Mouse (Mus musculus): ENCODE measurements around the gene Olfr1099. TPM values are rescaled to one million over a fixed set of nuclear protein-coding genes. Genes with fewer than 3 reads are reported as not detected.

Gene Olfr1099
- not detected in 2 replicates for polyA plus RNA-seq (2015; fragmentation: Nextera tagmentation; extraction: Ambion mirVana)

GRCm38 (mm10) chr2:86960593-86960992, at the start of gene Olfr1099:
Olfr1099 (minus strand) TSS chr2:86960693.

GRCm38 (mm10) chr2:86998098-86998497, 37.6 kb upstream of the Olfr1099 start, which contains the start of gene Olfr1102:
Olfr1102 (plus strand) TSS chr2:86998398.

GRCm38 (mm10) chr2:86991121-86991520, 30.6 kb upstream of the Olfr1099 start, which contains the start of gene Olfr1101:
Olfr1101 (minus strand) TSS chr2:86991221.

GRCm38 (mm10) chr2:86979854-86980253, 19.4 kb upstream of the Olfr1099 start, which contains the start of gene Olfr1100:
Olfr1100 (minus strand) TSS chr2:86979954.

GRCm38 (mm10) chr2:86924445-86924844, 36.0 kb downstream of the Olfr1099 start, which contains the start of gene Olfr1098:
Olfr1098 (minus strand) TSS chr2:86924545.

Other genes with a start within 250 kb of the Olfr1099 start
- gene Olfr1089, start 227.0 kb downstream of the Olfr1099 start, polyA plus RNA-seq (2015; fragmentation: Nextera tagmentation; extraction: Ambion mirVana), result not detected in 2 replicates
- gene Olfr1090, start 201.7 kb downstream of the Olfr1099 start, polyA plus RNA-seq (2015; fragmentation: Nextera tagmentation; extraction: Ambion mirVana), result not detected in 2 replicates
- gene Olfr1093, start 178.2 kb downstream of the Olfr1099 start, polyA plus RNA-seq (2015; fragmentation: Nextera tagmentation; extraction: Ambion mirVana), result not detected in 2 replicates
- gene Olfr141, start 150.7 kb downstream of the Olfr1099 start, polyA plus RNA-seq (2015; fragmentation: Nextera tagmentation; extraction: Ambion mirVana), result not detected in 2 replicates
- not detected in 2 replicates for gene Olfr1094, start 136.0 kb downstream of the Olfr1099 start, polyA plus RNA-seq (2015; fragmentation: Nextera tagmentation; extraction: Ambion mirVana)
- gene Olfr1095, start 109.0 kb downstream of the Olfr1099 start, polyA plus RNA-seq (2015; fragmentation: Nextera tagmentation; extraction: Ambion mirVana), result not detected in 2 replicates
- not detected in 2 replicates for gene Gm13723, start 85.9 kb downstream of the Olfr1099 start, polyA plus RNA-seq (2015; fragmentation: Nextera tagmentation; extraction: Ambion mirVana)
- not detected in 2 replicates for gene Olfr1097, start 68.5 kb downstream of the Olfr1099 start, polyA plus RNA-seq (2015; fragmentation: Nextera tagmentation; extraction: Ambion mirVana)
- gene Olfr1098, start 36.1 kb downstream of the Olfr1099 start, polyA plus RNA-seq (2015; fragmentation: Nextera tagmentation; extraction: Ambion mirVana), result not detected in 2 replicates
- not detected in 2 replicates for gene Olfr1100, start 19.3 kb upstream of the Olfr1099 start, polyA plus RNA-seq (2015; fragmentation: Nextera tagmentation; extraction: Ambion mirVana)
- not detected in 2 replicates for gene Olfr1101, start 30.5 kb upstream of the Olfr1099 start, polyA plus RNA-seq (2015; fragmentation: Nextera tagmentation; extraction: Ambion mirVana)
- not detected in 2 replicates for gene Olfr1102, start 37.7 kb upstream of the Olfr1099 start, polyA plus RNA-seq (2015; fragmentation: Nextera tagmentation; extraction: Ambion mirVana)
- not detected in 2 replicates for gene Olfr1104, start 66.4 kb upstream of the Olfr1099 start, polyA plus RNA-seq (2015; fragmentation: Nextera tagmentation; extraction: Ambion mirVana)
- not detected in 2 replicates for gene Olfr1105, start 75.8 kb upstream of the Olfr1099 start, polyA plus RNA-seq (2015; fragmentation: Nextera tagmentation; extraction: Ambion mirVana)
- not detected in 2 replicates for gene Olfr1106, start 91.6 kb upstream of the Olfr1099 start, polyA plus RNA-seq (2015; fragmentation: Nextera tagmentation; extraction: Ambion mirVana)
- gene Olfr1107, start 115.1 kb upstream of the Olfr1099 start, polyA plus RNA-seq (2015; fragmentation: Nextera tagmentation; extraction: Ambion mirVana), result not detected in 2 replicates
- gene Olfr1109, start 135.3 kb upstream of the Olfr1099 start, polyA plus RNA-seq (2015; fragmentation: Nextera tagmentation; extraction: Ambion mirVana), result not detected in 2 replicates
- gene Olfr259, start 153.9 kb upstream of the Olfr1099 start, polyA plus RNA-seq (2015; fragmentation: Nextera tagmentation; extraction: Ambion mirVana), result not detected in 2 replicates
- gene Olfr1110, start 179.6 kb upstream of the Olfr1099 start, polyA plus RNA-seq (2015; fragmentation: Nextera tagmentation; extraction: Ambion mirVana), result not detected in 2 replicates
- gene Olfr1111, start 191.9 kb upstream of the Olfr1099 start, polyA plus RNA-seq (2015; fragmentation: Nextera tagmentation; extraction: Ambion mirVana), result not detected in 2 replicates
- not detected in 2 replicates for gene Olfr1112, start 227.1 kb upstream of the Olfr1099 start, polyA plus RNA-seq (2015; fragmentation: Nextera tagmentation; extraction: Ambion mirVana)
- gene Olfr1113, start 248.3 kb upstream of the Olfr1099 start, polyA plus RNA-seq (2015; fragmentation: Nextera tagmentation; extraction: Ambion mirVana), result not detected in 2 replicates

All from neural tube, postnatal 0 days (tissue).